ENCODE assay signal across 15 mouse cellular contexts in genomic region chr11:80304846-80305245, GRCm38 (mm10). TPM values are rescaled to one million over a fixed set of nuclear protein-coding genes. Genes with fewer than 3 reads are reported as not detected.
DNase-seq lines count a peak whose midpoint lies in the region; ATAC-seq lines count a peak whose summit lies in the region.
"Had no signal": no experiment of that assay in that cellular context is flagged by ENCODE, and none has a peak within 500 bp of the region (broad histone marks: within the 10 kb centered on the region; RNA-seq: fewer than 3 reads in every experiment).

No protein-coding gene starts in this region.

- no peak overlapping the region for H3K9ac ChIP-seq in forebrain, embryonic 13.5 days
- no peak overlapping the region for H3K9ac ChIP-seq in forebrain, embryonic 16.5 days (replicated peaks; ENCODE audit: low read depth, low read length)
- no peak overlapping the region for H3K9ac ChIP-seq in midbrain, embryonic 13.5 days (replicated peaks)
- H3K9ac ChIP-seq: heart, embryonic 15.5 days; kidney, embryonic 15.5 days; limb, embryonic 12.5 days had no signal

- H3K4me2 ChIP-seq in forebrain, embryonic 13.5 days, result no peak overlapping the region
- H3K4me2 ChIP-seq in forebrain, embryonic 16.5 days (ENCODE audit: low read length), result no peak overlapping the region
- no peak overlapping the region for H3K4me2 ChIP-seq in midbrain, embryonic 13.5 days (replicated peaks)
- H3K4me2 ChIP-seq: heart, embryonic 15.5 days; kidney, embryonic 15.5 days; limb, embryonic 12.5 days had no signal

- 0 out of 2 replicates have a peak, but pooled peaks cover 4% of the 10 kb centered on the region for H3K9me3 ChIP-seq in forebrain, embryonic 13.5 days (replicated peaks)
- no peaks in the 10 kb centered on the region for H3K9me3 ChIP-seq in forebrain, embryonic 16.5 days (ENCODE audit: control insufficient read depth, low read length)
- H3K9me3 ChIP-seq in midbrain, embryonic 13.5 days, result no peaks in the 10 kb centered on the region
- H3K9me3 ChIP-seq: heart, embryonic 15.5 days; kidney, embryonic 15.5 days had no signal

- ATAC-seq in forebrain, embryonic 13.5 days, result no peak
- no peak for ATAC-seq in forebrain, embryonic 16.5 days
- ATAC-seq in midbrain, embryonic 13.5 days, result no peak

- DNase-seq in frontal cortex, postnatal 25 days (ENCODE audit: low spot score in 2 of 2), result peak; percentile 29 to 55
- peak; percentile 67 to 75 for DNase-seq in layer of hippocampus, postnatal 36 days
- peak; percentile 42 for DNase-seq in right cerebral cortex, postnatal 14 days
- DNase-seq in T-cell, adult 2 months (ENCODE audit: low spot score), result no peak
- no peak for DNase-seq in embryo, embryonic 10 days (ENCODE audit: low spot score)
- DNase-seq: adrenal gland, postnatal 25 days; cerebellum, adult 11-12 months; lung, adult 2 months had no signal

- H3K4me1 ChIP-seq in forebrain, embryonic 13.5 days, result peaks cover 31% of the 10 kb centered on the region
- peaks cover 30% of the 10 kb centered on the region for H3K4me1 ChIP-seq in forebrain, embryonic 16.5 days (replicated peaks; ENCODE audit: control insufficient read depth, insufficient read depth, low read length)
- H3K4me1 ChIP-seq in midbrain, embryonic 13.5 days (replicated peaks), result peaks cover 35% of the 10 kb centered on the region

- no peak overlapping the region for H3K4me3 ChIP-seq in forebrain, embryonic 13.5 days
- H3K4me3 ChIP-seq in forebrain, embryonic 16.5 days (replicated peaks; ENCODE audit: low read length), result no peak overlapping the region
- H3K4me3 ChIP-seq in midbrain, embryonic 13.5 days (replicated peaks), result no peak overlapping the region
- H3K4me3 ChIP-seq: heart, embryonic 15.5 days; kidney, embryonic 15.5 days; limb, embryonic 12.5 days; myocyte had no signal

- 0 out of 2 replicates have a peak overlapping the region, but pooled peaks have one; percentile 14 for H3K27ac ChIP-seq in forebrain, embryonic 13.5 days
- no peak overlapping the region for H3K27ac ChIP-seq in forebrain, embryonic 16.5 days (ENCODE audit: low read length)
- no peak overlapping the region for H3K27ac ChIP-seq in midbrain, embryonic 13.5 days
- H3K27ac ChIP-seq: heart, embryonic 15.5 days; kidney, embryonic 15.5 days; limb, embryonic 12.5 days had no signal

- H3K36me3 ChIP-seq in forebrain, embryonic 13.5 days (ENCODE audit: poor library complexity, severe bottlenecking), result peaks cover 30% of the 10 kb centered on the region
- H3K36me3 ChIP-seq in forebrain, embryonic 16.5 days (ENCODE audit: control insufficient read depth, insufficient read depth), result no peaks in the 10 kb centered on the region
- H3K36me3 ChIP-seq in midbrain, embryonic 13.5 days, result no peaks in the 10 kb centered on the region
- H3K36me3 ChIP-seq: heart, embryonic 15.5 days; kidney, embryonic 15.5 days; limb, embryonic 12.5 days had no signal

- 76% methylated on average over 10 of the region's 10 CpGs for WGBS in forebrain, embryonic 13.5 days
- WGBS in forebrain, embryonic 16.5 days, result 59% methylated on average over 10 of the region's 10 CpGs
- WGBS in midbrain, embryonic 13.5 days, result 92% methylated on average over 10 of the region's 10 CpGs

- H3K27me3 ChIP-seq in forebrain, embryonic 13.5 days, result no peaks in the 10 kb centered on the region
- no peaks in the 10 kb centered on the region for H3K27me3 ChIP-seq in forebrain, embryonic 16.5 days (replicated peaks; ENCODE audit: control insufficient read depth, insufficient read depth, low read length)
- H3K27me3 ChIP-seq in midbrain, embryonic 13.5 days, result no peaks in the 10 kb centered on the region

RNA-seq across cellular contexts. Expression of gene Rhbdl3, which starts 4.1 kb away (rescaled TPM):
- 24.9 and 27.5 TPM in 2 replicates for polyA plus RNA-seq in forebrain, embryonic 13.5 days (2015; fragmentation: Nextera tagmentation; extraction: Ambion mirVana)
- polyA plus RNA-seq in forebrain, embryonic 16.5 days (2015; fragmentation: Nextera tagmentation; extraction: Ambion mirVana), result 12.2 and 13.5 TPM in 2 replicates
- 10 to 100 TPM; 25.0 to 29.2 TPM for total RNA-seq in layer of hippocampus, postnatal 36 days (2021)
- polyA plus RNA-seq in midbrain, embryonic 13.5 days (2015; fragmentation: Nextera tagmentation; extraction: Ambion mirVana), result 15.3 and 28.0 TPM in 2 replicates

Comparison
In these comparisons a context has a peak if more than half of its experiments do, and no peak if none do; other contexts are left out.
1. DNase-seq: peak in frontal cortex, postnatal 25 days (2 of 2), layer of hippocampus, postnatal 36 days (2 of 2) and right cerebral cortex, postnatal 14 days (single experiment); none in T-cell, adult 2 months (single experiment) and embryo, embryonic 10 days (single experiment).